Mouse (Mus musculus) liver (tissue): ENCODE results near the gene Olfr747.
"Not testable (repeated sequence)": the region's sequence is repeated elsewhere in the genome, so short reads cannot be mapped to it uniquely, and the experiment has no call there.

Source experiments
- DNase-seq: peaks from one replicate; pipeline ENCODE4 v3.0.0-alpha.2; 2020; ENCODE audit warnings: mixed read lengths

The Olfr747 gene

GRCm38 (mm10) chr14:50693106-50693505 lies at the start of gene Olfr747:
Gene Olfr747, minus strand, starts transcription at chr14:50693206.
- DNase-seq = no peak

- DNase-seq = no peak
Measured at GRCm38 (mm10) chr14:50741584-50741983, 48.6 kb upstream of the Olfr747 start.

GRCm38 (mm10) chr14:50740334-50740733 lies 47.3 kb upstream of the Olfr747 start:
- no peak for DNase-seq

- DNase-seq = not testable (repeated sequence)
Measured at GRCm38 (mm10) chr14:50722371-50722770, 29.4 kb upstream of the Olfr747 start.

GRCm38 (mm10) chr14:50719875-50720274 lies 26.9 kb upstream of the Olfr747 start:
- not testable (repeated sequence) for DNase-seq

GRCm38 (mm10) chr14:50707073-50707472 lies 14.1 kb upstream of the Olfr747 start, which contains the start of gene Olfr748:
Gene Olfr748, plus strand, starts transcription at chr14:50707373.
- DNase-seq = no peak

GRCm38 (mm10) chr14:50646783-50647182 lies 46.2 kb downstream of the Olfr747 start, which contains the start of gene Olfr746:
Gene Olfr746, plus strand, starts transcription at chr14:50647083.
- no peak for DNase-seq

- no peak for DNase-seq
Measured at GRCm38 (mm10) chr14:50639088-50639487, 53.9 kb downstream of the Olfr747 start, which contains the start of gene Olfr745. Gene Olfr745, plus strand, starts transcription at chr14:50639388.
